Mouse (Mus musculus) myocyte (in vitro differentiated cells): ENCODE data around the gene Duxbl3. TPM values are rescaled to one million over a fixed set of nuclear protein-coding genes. Genes with fewer than 3 reads are reported as not detected.
"Not testable (repeated sequence)": the region's sequence is repeated elsewhere in the genome, so short reads cannot be mapped to it uniquely, and the experiment has no call there.

Experiments used
- H3K27me3 ChIP-seq: one replicate; pipeline ENCODE4 v1.6.1; 2011; ENCODE audit not compliant: control insufficient read depth, insufficient read depth, insufficient read length
- H3K36me3 ChIP-seq: one replicate; pipeline ENCODE4 v1.6.1; 2011; ENCODE audit not compliant: control insufficient read depth, insufficient read depth
- H3K4me2 ChIP-seq: one replicate; pipeline ENCODE4 v1.6.1; 2011; ENCODE audit warnings: low read depth, control low read depth
- H3K4me3 ChIP-seq: one replicate; pipeline ENCODE4 v1.5.1; 2011; ENCODE audit warnings: mild to moderate bottlenecking, control low read depth, moderate library complexity
- H3K79me2 ChIP-seq: one replicate; pipeline ENCODE4 v1.6.1; 2011; ENCODE audit not compliant: control insufficient read depth, insufficient read depth
- H3ac ChIP-seq: one replicate; pipeline ENCODE4 v1.6.1; 2011; ENCODE audit not compliant: control insufficient read depth, insufficient read length
- CEBPB ChIP-seq: IDR thresholded peaks from 2 replicates; pipeline ENCODE4 v1.6.1; 2011; ENCODE audit warnings: mild to moderate bottlenecking, moderate library complexity; ENCODE audit not compliant: poor library complexity, insufficient read depth, severe bottlenecking
- E2F4 ChIP-seq: IDR thresholded peaks from one replicate; pipeline ENCODE4 v1.6.1; 2011; ENCODE audit warnings: mild to moderate bottlenecking, control low read depth, moderate library complexity; ENCODE audit not compliant: insufficient read depth
- MAX ChIP-seq: IDR thresholded peaks from one replicate; pipeline ENCODE4 v1.6.1; 2011; ENCODE audit warnings: low read depth, mild to moderate bottlenecking, control low read depth
- MYOD1 ChIP-seq, 3 experiments: IDR thresholded peaks; one replicate each; pipeline ENCODE4 v1.6.1; 2011; ENCODE audit warnings: control low read depth in 2 of 3, low read depth in 2 of 3, mild to moderate bottlenecking in 2 of 3, moderate library complexity in 1 of 3; ENCODE audit not compliant: insufficient read length in 2 of 3, control insufficient read depth in 1 of 3
- MYOG ChIP-seq, 3 experiments: IDR thresholded peaks; one replicate each; pipeline ENCODE4 v1.6.1; 2011; ENCODE audit warnings: control low read depth in 2 of 3, low read depth in 2 of 3, mild to moderate bottlenecking in 2 of 3; ENCODE audit not compliant: insufficient read length in 2 of 3, control insufficient read depth in 1 of 3, insufficient read depth in 1 of 3
- POLR2A ChIP-seq: IDR thresholded peaks from one replicate; pipeline ENCODE4 v1.6.1; 2011; ENCODE audit warnings: low read depth, mild to moderate bottlenecking, control low read depth, moderate library complexity; ENCODE audit not compliant: insufficient read length
- POLR2AphosphoS2 ChIP-seq: IDR thresholded peaks from one replicate; pipeline ENCODE4 v1.6.1; 2011; ENCODE audit warnings: low read depth, control low read depth; ENCODE audit not compliant: insufficient read length
- REST ChIP-seq: IDR thresholded peaks from one replicate; pipeline ENCODE4 v1.6.1; 2011; ENCODE audit warnings: mild to moderate bottlenecking, control low read depth, moderate library complexity; ENCODE audit not compliant: insufficient read depth, insufficient read length
- SRF ChIP-seq: IDR thresholded peaks from one replicate; pipeline ENCODE4 v1.6.1; 2011; ENCODE audit warnings: low read depth; ENCODE audit not compliant: control insufficient read depth, insufficient read length
- TCF12 ChIP-seq: IDR thresholded peaks from one replicate; pipeline ENCODE4 v1.6.1; 2011; ENCODE audit warnings: mild to moderate bottlenecking, control low read depth; ENCODE audit not compliant: poor library complexity, insufficient read depth, severe bottlenecking
- TCF3 ChIP-seq: IDR thresholded peaks from one replicate; pipeline ENCODE4 v1.6.1; 2011; ENCODE audit warnings: low read depth, control low read depth; ENCODE audit not compliant: insufficient read length
- USF1 ChIP-seq: IDR thresholded peaks from one replicate; pipeline ENCODE4 v1.6.1; 2011; ENCODE audit warnings: low read depth, mild to moderate bottlenecking, control low read depth, moderate library complexity
- polyA plus RNA-seq: library from polyadenylated mRNA; unstranded; fragments of >200 nt; fragmentation: generic; extraction: Trizol; gene quantifications from one replicate; pipeline ENCODE4 v1.2.1, GENCODE M21; 2012; ENCODE audit warnings: missing spikeins

Gene Duxbl3
- polyA plus RNA-seq, result 0.74 TPM

GRCm38 (mm10) chr14:26257756-26258617 lies at the start of gene Duxbl3:
Gene Duxbl3, plus strand, starts transcription at chr14:26257962.
- H3K79me2 ChIP-seq, H3K36me3 ChIP-seq, H3K4me2 ChIP-seq, H3ac ChIP-seq, H3K27me3 ChIP-seq, H3K4me3 ChIP-seq: not testable (repeated sequence)

- not testable (repeated sequence) for H3K36me3 ChIP-seq, H3K4me3 ChIP-seq, H3K27me3 ChIP-seq, H3K79me2 ChIP-seq, H3K4me2 ChIP-seq, H3ac ChIP-seq
Measured at GRCm38 (mm10) chr14:26216233-26217000, 41.3 kb upstream of the Duxbl3 start.

- H3K4me3 ChIP-seq, H3ac ChIP-seq, H3K27me3 ChIP-seq, H3K79me2 ChIP-seq, H3K4me2 ChIP-seq, H3K36me3 ChIP-seq: not testable (repeated sequence)
Measured at GRCm38 (mm10) chr14:26237183-26237582, 20.6 kb upstream of the Duxbl3 start.

GRCm38 (mm10) chr14:26258729-26259128 lies 967 bp downstream of the Duxbl3 start:
- not testable (repeated sequence) for H3ac ChIP-seq, H3K79me2 ChIP-seq, H3K4me2 ChIP-seq, H3K4me3 ChIP-seq, H3K27me3 ChIP-seq, H3K36me3 ChIP-seq

GRCm38 (mm10) chr14:26286737-26287136 lies 29.0 kb downstream of the Duxbl3 start:
- not testable (repeated sequence) for H3K4me2 ChIP-seq, H3K4me3 ChIP-seq, H3K79me2 ChIP-seq, H3K27me3 ChIP-seq, H3ac ChIP-seq, H3K36me3 ChIP-seq

GRCm38 (mm10) chr14:26293859-26294258 lies 36.1 kb downstream of the Duxbl3 start:
- Histone ChIP-seq H3K4me2 (no peak overlapping the region), H3K4me3 (no peak overlapping the region), H3K79me2 (no peaks in the 10 kb centered on the region), H3K27me3 (peaks cover 26% of the 10 kb centered on the region), H3ac (no peak overlapping the region), H3K36me3 (no peaks in the 10 kb centered on the region)
- no peak for TF ChIP-seq POLR2A
- TF ChIP-seq TCF12, result no peak
- TF ChIP-seq SRF, result no peak
- TF ChIP-seq MAX, result no peak
- no peak for TF ChIP-seq MYOG (IDR thresholded peaks at IDR 0.05; ENCODE audit: control insufficient read depth in 1 of 3, insufficient read depth in 1 of 3, insufficient read length in 2 of 3, low read depth in 2 of 3)
- no peak for TF ChIP-seq TCF3
- no peak for TF ChIP-seq CEBPB
- no peak for TF ChIP-seq POLR2AphosphoS2
- no peak for TF ChIP-seq MYOD1 (IDR thresholded peaks at IDR 0.05; ENCODE audit: control insufficient read depth in 1 of 3, insufficient read length in 2 of 3, low read depth in 2 of 3)
- no peak for TF ChIP-seq E2F4
- TF ChIP-seq REST, result no peak

GRCm38 (mm10) chr14:26297055-26297454 lies 39.3 kb downstream of the Duxbl3 start:
- no peak overlapping the region for H3K4me3 ChIP-seq
- peaks cover 50% of the 10 kb centered on the region for H3K27me3 ChIP-seq
- TF ChIP-seq POLR2A, result no peak
- TF ChIP-seq POLR2AphosphoS2, result no peak
- no peak for TF ChIP-seq TCF12
- TF ChIP-seq TCF3, result no peak
- TF ChIP-seq MYOD1 (IDR thresholded peaks at IDR 0.05; ENCODE audit: control insufficient read depth in 1 of 3, insufficient read length in 2 of 3, low read depth in 2 of 3), result no peak
- no peak for TF ChIP-seq SRF
- no peak for TF ChIP-seq CEBPB
- TF ChIP-seq REST, result no peak
- TF ChIP-seq MAX, result no peak
- no peak for TF ChIP-seq USF1
- TF ChIP-seq E2F4, result no peak
- TF ChIP-seq MYOG (IDR thresholded peaks at IDR 0.05; ENCODE audit: control insufficient read depth in 1 of 3, insufficient read depth in 1 of 3, insufficient read length in 2 of 3, low read depth in 2 of 3), result no peak
- H3K79me2 ChIP-seq, result no peaks in the 10 kb centered on the region
- no peaks in the 10 kb centered on the region for H3K36me3 ChIP-seq
- no peak overlapping the region for H3K4me2 ChIP-seq
- H3ac ChIP-seq, result no peak overlapping the region
